Mouse (Mus musculus): ENCODE measurements around the gene Pgm3.

Gene Pgm3

DNA sequence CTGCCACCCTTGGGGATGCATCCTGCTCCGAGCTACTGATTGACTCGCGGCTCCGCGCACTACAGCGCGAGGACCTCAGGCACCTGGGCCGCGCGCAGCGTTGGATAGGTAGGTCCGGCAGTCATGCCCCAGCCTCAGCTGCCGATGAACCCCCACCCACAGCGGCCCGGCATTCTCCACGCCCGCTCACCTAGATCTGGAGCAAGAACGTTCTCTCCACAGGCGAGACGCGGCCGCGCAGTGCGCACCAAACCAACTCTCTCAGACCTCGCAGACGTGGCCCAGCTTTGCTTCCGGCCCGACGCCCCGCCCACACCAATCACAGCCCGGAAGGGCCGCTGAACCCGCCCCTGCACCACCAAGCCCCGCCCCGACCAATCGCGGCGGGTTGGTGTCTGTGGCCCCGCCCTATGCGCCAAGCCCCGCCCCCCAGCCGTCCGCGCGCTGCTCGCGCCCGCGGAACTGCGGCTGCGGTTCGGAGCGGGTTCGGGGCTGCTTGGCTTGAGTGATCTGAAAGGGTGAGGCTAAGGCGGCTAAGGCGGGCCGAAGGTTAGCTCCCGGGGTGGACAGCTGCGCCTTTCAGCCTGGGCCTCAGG is at the start of gene Pgm3, which contains the start of gene Rwdd2a:
Pgm3 (minus strand) TSS at position 303 of the 596 bp plus-strand sequence.
Rwdd2a (plus strand) TSS at position 452 of the 596 bp plus-strand sequence.
- in situ Hi-C loops (cut with MboI, MseI) = loop anchor here (5.0 to 10.0 kb wide), 3 partner anchors 104 to 827 kb away; partner anchors contain the start of genes Dop1a (in 2 of the 2), Ibtk (in 1 of the 2) and Ube2cbp (in 1 of the 2)

DNA sequence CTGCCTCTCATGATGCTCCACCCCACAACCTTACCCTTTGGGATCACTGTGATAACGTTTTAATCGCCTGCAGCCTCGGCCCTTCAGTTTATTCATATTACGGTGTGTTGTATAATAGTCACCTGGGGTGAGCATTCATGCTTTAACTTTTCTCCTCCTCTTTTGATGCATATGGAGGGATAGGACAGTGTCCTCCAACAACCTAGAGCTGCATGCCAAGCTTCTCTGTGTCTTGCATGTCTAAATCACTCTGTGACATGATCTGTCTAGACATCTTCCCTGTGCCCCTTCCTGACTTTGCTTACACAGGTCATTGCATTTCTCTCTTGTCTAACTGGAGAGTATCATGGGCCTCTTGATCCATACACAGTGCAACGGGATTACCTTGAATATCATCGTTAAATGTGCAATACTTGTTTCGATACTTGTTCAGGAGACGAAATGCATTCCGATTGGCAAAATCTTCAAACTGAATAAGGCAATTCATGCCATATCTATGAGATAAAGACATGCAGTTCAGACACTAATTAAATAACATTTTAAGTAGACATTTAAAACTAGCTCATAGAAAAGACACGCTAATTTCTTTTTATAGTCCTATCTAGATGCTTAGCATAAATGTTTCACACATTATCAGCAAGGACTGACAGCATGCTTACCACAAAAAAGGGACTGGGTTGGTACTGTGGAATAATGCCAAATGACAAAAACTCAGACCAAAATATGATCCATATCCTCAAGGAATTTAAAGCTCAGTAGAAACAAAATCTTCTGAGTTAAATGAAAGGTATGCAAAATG is 47.9 kb upstream of the Pgm3 start:
- in situ Hi-C loops (cut with MboI, MseI) = no loop called here

DNA sequence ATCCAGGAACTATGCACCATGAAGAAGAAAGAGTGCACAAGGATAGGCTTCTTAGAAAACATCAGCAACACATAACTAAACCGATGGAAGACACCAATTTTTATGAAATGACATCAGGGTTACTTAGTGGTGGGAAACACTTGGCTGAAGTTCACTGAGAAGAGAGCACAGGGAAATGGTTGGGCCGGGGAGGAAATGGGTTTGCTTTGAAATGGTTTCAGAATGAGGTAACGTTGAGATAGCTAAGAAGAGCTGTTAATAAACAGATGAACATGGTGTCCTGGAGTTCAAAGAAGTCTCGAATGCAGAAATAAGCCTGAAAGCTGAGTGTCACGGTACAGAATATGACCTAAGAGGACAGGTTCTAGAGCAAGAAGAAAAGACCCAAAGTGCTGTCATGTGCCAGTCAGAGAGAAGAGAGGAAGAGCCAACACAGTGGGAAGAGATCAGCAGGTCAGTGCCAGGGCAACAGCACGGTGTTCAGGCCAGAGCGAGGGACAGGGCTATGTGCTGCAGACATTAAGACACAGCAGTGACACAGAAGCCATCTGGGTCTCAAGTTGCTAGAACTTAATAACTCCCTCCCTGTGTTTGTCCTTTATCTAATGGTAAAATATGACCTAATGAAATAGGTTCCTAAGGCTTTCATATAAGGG is 46.3 kb upstream of the Pgm3 start:
- in situ Hi-C loops (cut with MboI, MseI) = no loop called here

GRCm38 (mm10) chr9:86615765-86616164 is 44.1 kb upstream of the Pgm3 start:
- in situ Hi-C loops (cut with MboI, MseI) = no loop called here

GRCm38 (mm10) chr9:86612091-86612490 is 40.4 kb upstream of the Pgm3 start:
- in situ Hi-C loops (cut with MboI, MseI) = no loop called here

DNA sequence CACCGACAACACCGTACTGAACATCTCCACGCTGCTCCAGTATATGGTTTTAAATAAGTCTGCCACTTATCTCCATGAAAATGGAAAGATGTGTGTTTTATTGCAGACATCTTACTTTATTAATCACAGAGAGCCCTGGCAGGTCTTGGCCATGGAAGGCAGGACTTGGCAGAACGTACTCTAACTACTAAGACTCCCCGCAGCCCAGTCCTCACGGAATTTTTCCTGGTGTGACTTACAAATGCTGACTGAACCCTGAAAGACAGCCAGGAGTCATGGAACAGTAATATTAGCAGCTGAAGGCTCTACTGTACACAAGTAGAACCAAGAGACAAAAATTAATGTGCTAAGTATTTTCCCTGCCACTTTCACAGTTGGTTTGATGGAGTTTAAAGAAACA is 34.1 kb upstream of the Pgm3 start:
- in situ Hi-C loops (cut with MboI, MseI) = no loop called here

DNA sequence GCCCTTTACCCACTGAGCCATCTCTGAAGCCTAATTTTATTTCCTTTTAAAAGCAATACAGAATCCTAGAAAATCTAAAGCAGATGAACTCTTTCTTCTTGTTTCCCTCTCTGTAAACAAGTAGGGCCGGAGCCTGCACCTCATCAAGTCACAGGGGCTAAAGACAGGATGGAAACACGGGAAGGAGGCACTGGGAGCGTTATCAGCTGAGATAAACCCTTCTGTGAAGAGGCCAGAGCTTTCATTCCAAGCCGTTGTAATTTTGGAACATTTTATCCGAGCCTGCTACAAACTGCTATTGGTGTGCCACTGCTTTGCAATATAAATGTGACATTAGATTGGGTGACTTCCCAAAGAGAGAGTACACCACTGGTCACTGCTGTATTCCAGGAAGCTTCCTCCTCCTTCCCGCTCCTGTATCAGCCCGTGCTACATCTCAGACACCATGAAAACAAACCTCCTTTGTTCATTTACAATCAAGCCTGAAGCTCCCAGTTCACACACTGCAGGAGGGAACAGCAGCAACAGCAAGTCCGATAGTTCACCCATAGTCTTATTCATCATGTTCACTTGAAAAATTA is 28.2 kb upstream of the Pgm3 start:
- in situ Hi-C loops (cut with MboI, MseI) = loop anchor here (5.0 to 25.0 kb wide), 3 partner anchors 202 to 495 kb away; partner anchors contain the start of genes Cyb5r4 (in 1 of the 2) and Ripply2 (in 1 of the 2)

- in situ Hi-C loops (cut with MboI, MseI) = loop anchor here (5.0 to 25.0 kb wide), 3 partner anchors 205 to 498 kb away; partner anchors contain the start of genes Cyb5r4 (in 1 of the 2) and Ripply2 (in 1 of the 2)
Measured at GRCm38 (mm10) chr9:86596983-86597382, 25.3 kb upstream of the Pgm3 start.

GRCm38 (mm10) chr9:86594357-86594767 is 22.7 kb upstream of the Pgm3 start:
- in situ Hi-C loops (cut with MboI, MseI) = loop anchor here (5.0 to 25.0 kb wide), 5 partner anchors 143 to 500 kb away; partner anchors contain the start of genes Cyb5r4 (in 1 of the 2), Prss35 (in 1 of the 2) and Ripply2 (in 1 of the 2)

DNA sequence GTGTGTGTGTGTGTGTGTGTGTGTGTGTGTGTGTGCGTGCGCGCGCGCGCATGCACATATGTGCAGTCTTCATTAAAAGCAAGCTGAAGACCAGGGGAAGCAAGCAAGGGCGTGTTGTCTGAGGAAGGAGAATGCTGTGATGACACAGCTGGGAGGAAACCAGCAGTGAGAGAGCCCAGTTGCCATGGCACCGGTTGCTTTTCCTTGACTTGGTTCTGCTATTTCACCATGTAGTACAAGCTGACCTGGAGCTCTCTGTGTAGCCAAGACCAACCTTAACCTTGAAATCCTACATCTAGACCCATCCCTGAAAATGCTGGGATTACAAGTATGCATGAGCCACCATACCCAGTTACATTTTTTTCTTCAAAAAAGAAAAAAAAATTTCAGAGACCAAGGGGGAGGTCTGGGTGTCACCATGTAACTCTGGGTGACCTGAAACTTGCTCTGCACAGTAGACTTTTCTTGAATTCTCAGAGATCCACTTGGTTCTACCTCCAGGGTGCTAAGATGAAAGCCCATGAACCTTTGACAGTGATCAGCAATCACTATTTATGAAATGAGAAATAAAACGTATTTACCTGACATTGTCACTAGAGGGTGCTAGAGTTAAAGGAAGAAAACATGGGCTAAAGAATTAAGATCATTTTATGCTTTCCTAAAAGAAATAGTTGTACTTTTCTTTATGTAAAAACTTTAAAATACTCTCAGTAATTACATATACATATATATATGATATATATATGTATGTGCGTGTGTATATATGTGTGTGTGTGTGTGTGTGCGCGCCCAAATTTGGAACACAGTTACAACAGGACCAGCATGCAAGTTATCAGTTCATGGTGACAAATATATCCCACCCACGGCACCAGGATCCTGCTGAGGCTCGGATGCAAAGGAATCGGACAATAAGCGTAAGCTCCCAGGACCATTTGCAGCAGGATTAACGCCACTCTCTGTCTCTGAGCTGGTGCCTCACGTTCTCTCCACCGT is 21.3 kb upstream of the Pgm3 start:
- in situ Hi-C loops (cut with MboI, MseI) = loop anchor here (5.0 to 25.0 kb wide), 5 partner anchors 144 to 502 kb away; partner anchors contain the start of genes Cyb5r4 (in 1 of the 2), Prss35 (in 1 of the 2) and Ripply2 (in 1 of the 2)

DNA sequence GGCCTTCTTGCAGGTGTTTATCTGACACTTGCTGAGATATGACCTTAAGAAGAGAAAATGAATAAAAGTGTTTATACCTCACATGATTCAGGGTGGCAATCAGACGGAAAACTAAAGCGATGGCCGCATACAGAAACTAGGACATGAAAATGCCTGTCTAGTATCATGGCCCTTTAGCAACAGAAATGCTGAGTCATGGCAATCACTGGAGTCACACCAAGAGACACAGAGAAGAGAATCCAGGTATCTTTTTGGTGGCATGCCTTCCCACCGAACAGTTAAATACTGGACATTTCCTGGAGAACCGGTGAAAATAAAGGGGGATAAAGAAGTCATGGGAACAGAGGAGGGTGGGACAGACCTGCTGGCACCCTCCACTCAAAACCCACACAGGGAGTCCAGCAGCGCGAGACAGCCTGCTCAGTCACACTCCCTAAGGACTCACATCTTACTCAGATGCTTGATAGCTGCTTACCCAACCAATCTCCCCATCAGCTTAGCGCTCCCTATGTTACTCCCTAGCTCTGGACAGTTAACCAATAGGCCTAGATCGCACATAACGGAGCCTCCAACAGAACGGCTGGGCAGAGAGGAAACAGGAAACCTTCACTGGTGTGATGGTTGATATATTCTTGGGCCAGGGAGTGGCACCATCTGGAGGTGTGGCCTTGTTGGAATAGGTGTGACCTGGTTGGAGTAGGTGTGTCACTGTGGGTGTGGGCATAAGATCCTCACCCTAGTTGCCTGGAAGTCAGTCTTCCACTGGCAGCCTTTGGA is 15.6 kb upstream of the Pgm3 start:
- in situ Hi-C loops (cut with MboI, MseI) = loop anchor here in 1 of 2 experiments (5.0 to 25.0 kb wide), 2 partner anchors 225 to 425 kb away; partner anchors contain the start of genes Cyb5r4 and Ripply2

DNA sequence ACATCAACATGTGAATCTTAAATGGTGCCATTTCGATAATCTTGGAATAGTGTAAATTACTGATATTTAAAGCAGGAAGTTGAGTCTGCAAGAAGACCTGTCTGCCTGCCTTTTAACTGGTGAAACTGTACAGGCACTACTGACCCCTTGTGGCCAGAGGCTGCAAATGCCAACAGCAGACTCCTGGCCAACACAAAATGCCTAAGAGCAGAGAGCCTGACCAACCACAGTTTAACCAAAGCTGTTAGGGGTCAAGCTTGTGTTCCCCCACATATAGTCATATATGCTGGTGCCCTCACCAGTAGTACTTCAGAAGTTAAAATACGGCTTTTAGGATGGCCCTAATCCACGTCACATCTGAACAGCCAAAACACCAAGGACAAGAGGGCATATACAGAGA is 12.1 kb upstream of the Pgm3 start:
- in situ Hi-C loops (cut with MboI, MseI) = loop anchor here in 1 of 2 experiments (25.0 kb wide), 1 partner anchor 429 kb away; the partner anchor contains the start of genes Cyb5r4 and Ripply2

GRCm38 (mm10) chr9:86579657-86580056 is 8.0 kb upstream of the Pgm3 start:
- in situ Hi-C loops (cut with MboI, MseI) = loop anchor here (5.0 to 25.0 kb wide), 4 partner anchors 115 to 835 kb away; partner anchors contain the start of genes Ibtk (in 2 of the 2), Cyb5r4 (in 1 of the 2), Dop1a (in 1 of the 2) and Ripply2 (in 1 of the 2)

DNA sequence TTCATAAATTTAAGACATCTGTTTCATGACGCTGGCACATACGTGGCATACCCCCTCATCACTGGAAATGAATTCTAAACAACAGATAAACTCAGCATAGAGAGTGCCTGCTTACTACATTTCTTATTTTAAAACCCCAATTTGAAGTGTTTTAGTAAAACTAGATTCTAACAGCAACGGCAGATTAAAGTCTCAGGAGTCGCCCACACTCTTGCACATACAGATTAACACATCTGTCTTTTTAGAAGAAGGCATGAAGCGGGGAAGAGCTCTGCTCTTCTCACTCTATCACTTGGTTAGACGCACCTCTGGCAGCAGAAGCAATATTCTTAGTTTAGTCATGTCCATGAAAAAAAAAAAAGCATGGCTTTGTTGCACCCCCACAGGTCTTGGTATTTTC is 3.5 kb upstream of the Pgm3 start:
- in situ Hi-C loops (cut with MboI, MseI) = loop anchor here (5.0 to 25.0 kb wide), 4 partner anchors 110 to 830 kb away; partner anchors contain the start of genes Ibtk (in 2 of the 2), Cyb5r4 (in 1 of the 2), Dop1a (in 1 of the 2) and Ripply2 (in 1 of the 2)

GRCm38 (mm10) chr9:86573616-86574303 is 2.1 kb upstream of the Pgm3 start:
- in situ Hi-C loops (cut with MboI, MseI) = loop anchor here (5.0 to 10.0 kb wide), 3 partner anchors 106 to 829 kb away; partner anchors contain the start of genes Dop1a (in 2 of the 2), Ibtk (in 1 of the 2) and Ube2cbp (in 1 of the 2)

- in situ Hi-C loops (cut with MboI, MseI) = loop anchor here (5.0 to 10.0 kb wide), 3 partner anchors 105 to 828 kb away; partner anchors contain the start of genes Dop1a (in 2 of the 2), Ibtk (in 1 of the 2) and Ube2cbp (in 1 of the 2)
Measured at GRCm38 (mm10) chr9:86572636-86573291, 1.1 kb upstream of the Pgm3 start.

DNA sequence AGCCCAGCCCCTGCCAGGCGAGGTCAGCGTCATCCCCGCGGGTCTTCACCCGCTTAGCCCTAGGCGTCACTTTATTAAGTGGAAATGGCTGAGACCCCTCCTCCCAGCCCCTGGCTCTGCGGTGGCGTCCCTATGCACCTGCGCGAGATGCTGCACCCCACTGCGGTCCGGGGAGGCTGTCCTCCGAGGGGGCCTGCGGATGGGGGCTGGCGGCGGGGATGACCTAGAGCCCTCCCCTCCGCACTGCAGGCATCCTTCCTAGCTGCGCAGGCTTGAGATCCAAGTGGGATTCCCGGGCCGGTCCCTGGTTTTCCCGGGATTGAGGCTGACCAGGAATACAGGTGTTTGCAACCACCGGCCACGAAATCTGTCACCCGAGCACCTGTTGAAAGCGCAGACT is 554 bp upstream of the Pgm3 start:
- in situ Hi-C loops (cut with MboI, MseI) = loop anchor here (5.0 to 10.0 kb wide), 3 partner anchors 105 to 827 kb away; partner anchors contain the start of genes Dop1a (in 2 of the 2), Ibtk (in 1 of the 2) and Ube2cbp (in 1 of the 2)
